Mouse (Mus musculus) natural killer cell, adult 2 months (primary cell): Measurements from ENCODE around the gene Tuba1a.
A peak's percentile ranks its signal among the peaks of the same experiment; 100 is the strongest.

Experiments used
- DNase-seq, 2 experiments: peaks; one replicate each; pipeline ENCODE4 v3.0.0; 2022; ENCODE audit warnings: low spot score in 2 of 2

The Tuba1a gene

DNA sequence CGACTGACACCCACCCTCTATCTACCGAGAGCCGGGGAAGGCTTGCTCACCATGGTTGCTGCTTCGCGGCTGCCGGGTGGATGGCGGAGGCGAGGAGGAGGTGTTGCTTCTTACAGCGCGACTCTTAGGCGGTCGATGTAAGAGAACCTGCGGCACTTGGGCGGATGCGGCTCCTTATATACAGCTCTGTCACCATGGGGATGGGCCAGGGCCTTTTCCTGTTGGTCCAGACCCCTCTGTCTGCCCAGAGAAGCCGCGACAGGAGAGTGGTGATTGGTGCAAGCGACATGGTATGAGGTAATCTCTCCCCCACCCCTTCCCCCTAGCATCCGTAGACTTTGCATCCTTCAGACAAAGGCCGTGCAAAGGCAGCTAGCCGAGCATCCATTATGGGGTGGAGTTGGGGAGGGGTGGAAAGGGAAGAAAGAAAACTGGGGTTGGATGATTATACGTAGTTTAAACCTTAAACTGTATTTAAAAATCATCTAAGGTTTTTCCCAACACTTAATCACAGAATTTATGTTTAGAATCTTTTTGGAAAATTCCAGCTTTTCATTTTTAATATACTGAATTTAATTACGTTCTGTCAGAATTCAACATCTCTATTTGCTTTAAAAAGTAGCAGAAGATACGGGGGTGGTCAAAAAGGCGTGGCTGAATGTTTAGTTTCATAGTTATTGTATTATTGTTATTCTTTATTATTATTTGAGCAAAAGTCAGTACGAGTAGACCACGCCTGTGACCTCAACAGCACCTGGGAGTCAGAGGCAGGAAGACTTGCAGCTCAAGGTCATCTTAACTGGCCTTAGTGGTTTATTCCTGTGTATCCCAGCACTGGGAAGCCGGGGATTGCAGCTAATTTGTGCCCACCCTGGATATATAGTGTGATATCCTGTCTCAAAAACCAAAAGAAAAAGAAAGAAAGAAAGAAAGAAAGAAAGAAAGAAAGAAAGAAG is at the start of gene Tuba1a, which contains the start of gene Gm49450:
Gene Tuba1a (minus strand): TSS at position 303 of the 956 bp plus-strand sequence.
Gene Gm49450 (minus strand): TSS at position 151 of the 956 bp plus-strand sequence.
- DNase-seq: peak; percentile 96 to 97

DNA sequence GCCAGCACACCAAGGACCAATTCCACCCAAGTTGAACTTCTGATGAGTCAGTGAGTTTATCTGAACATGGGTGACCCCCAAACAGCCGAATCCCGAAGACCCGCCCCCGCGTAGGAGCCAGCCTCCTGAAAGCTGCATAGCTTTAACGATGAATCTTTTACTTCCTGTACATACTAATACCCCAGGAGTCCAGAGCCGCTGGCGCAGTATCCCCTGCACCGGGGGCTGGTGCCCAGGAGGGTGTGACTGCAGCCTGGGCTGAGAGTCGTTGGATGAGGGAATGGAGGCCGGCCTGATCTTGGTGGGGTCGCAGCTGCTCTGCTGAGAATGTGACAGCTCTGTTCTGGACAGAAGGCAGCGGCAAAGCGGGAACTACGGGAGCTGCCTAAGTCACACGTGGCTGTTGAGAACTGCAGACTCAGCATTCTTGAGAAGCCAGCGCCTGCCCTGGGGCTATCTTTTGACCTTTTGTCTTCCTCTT is 48.0 kb upstream of the Tuba1a start:
- DNase-seq: no peak

DNA sequence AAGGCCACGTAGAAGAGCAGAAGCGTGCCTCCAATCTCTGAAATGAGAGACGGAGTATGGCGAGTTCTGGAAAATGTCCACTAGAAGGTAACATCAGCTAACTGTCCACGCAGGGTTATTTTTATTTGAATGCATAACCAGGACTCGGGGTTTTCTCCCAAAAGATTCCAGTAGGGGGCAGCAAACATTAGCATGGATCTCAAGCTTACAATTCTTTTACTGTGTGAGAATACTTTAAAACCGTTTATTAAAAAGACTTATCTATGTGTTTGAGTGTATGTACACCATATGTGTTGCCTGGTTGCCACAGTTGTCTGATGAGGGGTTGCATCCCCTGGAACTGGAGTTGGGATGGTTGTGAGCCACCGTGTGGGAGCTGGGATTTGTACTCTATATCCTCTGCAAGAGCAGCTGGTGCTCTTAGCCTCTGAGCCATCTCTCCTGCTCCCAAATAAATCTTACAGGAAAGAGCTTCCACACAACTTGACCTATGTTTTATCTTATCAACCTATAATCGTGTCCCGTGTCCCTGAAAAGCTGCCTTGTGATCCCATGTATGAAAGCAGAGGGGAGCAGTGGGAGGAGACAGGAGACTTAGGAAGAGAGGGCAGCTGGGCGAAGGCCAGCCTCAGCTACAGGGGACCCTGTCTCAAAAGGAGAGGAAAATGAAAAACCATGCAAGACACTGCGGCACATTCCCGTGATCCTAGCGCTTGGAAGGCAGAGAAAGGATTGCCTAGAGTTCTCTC is 47.2 kb upstream of the Tuba1a start:
- peak; percentile 56 to 64 for DNase-seq

DNA sequence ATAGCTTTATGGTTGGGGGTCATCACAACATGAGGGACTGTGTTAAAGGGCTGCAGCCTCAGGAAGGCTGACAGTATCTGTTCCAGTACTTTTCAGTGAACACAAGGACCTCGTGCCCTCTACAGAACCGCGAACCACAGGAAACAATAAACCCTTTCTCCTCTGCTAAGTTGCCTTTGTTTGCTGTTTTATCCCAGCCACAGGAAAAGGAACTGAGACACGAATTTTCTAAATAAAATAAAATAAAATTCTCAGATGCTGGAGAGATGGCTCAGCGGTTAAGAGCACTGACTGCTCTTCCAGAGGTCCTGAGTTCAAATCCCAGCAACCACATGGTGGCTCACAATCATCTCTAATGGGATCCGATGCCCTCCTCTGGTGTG is 45.3 kb upstream of the Tuba1a start:
- DNase-seq: no peak

DNA sequence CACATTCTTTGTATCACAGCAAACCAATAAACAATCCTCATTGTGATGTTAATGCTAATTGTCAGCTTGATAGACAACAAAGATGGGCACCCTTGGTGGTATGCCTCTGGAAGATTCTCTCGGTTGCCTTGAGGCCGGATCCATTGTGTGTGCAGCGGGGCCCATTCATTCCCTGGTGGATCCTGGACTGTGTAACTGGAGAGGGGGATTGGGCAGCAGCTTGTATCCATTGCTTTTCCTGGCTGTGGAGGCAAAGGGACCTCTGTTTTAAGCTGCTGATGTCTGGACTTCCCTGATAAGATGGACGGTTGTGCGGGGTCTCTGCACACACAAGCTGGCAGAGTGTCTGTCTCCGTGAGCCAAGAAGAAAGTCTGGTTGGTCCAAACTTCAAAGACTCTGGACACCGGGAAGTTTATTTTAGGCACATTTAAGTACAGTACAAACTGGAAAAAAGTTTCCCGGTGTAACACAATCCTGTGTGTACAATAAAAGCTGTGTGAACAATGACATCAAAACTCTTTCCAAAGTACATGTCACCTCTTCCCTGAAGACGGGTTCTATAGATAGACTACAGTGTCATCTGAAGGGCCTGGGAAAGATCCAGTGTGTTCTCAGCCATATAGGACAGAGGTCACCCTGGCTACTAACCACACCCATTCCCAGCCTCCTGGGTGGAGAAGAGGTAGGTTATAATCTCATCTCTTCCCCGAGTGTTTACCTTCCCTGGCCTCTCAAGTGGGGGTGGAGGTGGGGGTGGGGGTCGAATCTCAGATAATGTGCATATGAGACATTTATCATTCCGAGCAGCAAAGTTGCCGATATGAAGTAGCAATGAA is 44.7 kb upstream of the Tuba1a start:
- no peak for DNase-seq

DNA sequence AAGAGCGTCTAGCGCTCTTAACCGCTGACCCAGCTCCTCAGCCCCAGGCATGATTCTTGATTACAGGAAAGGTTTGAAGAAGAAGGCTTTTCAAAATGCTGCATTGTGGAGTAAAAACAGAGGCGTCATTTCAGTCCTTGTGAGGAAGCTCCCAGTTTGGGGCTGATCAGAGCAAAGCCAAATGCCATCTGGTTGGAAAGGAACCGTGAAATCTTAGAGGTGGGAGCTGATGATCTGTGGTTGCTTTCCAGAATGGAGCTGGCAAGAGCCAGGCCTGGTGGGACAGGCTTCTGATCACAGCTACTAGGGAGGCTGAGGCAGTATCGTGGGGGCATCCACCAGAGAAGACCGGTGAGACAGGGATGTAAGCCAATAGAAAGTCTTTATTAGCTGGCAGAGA is 43.3 kb upstream of the Tuba1a start:
- no peak for DNase-seq

DNA sequence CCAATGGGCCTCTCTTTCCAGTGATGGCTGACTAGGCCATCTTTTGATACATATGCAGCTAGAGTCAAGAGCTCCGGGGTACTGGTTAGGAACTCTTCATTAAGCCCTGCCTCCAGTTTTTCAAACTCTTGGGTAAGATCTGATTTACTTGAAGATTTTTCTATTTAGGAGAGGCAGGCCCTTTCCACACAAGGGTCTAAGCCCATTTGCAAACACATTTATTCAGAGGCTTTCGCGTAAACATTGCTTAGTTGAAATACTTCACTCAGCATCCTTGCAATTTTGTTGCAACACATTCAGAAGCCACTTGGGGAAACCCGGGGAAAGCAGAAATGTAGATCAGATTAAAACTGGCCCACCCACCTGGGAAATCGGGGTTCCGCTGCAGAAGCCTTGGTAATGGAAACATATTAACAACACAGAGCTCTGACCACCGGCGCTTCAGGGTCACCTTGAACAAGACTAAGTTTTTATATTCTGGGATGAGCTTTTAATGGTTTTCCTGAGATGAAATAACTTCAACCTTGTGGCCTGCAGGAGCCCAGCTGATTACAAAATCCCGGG is 41.5 kb upstream of the Tuba1a start:
- no peak for DNase-seq

DNA sequence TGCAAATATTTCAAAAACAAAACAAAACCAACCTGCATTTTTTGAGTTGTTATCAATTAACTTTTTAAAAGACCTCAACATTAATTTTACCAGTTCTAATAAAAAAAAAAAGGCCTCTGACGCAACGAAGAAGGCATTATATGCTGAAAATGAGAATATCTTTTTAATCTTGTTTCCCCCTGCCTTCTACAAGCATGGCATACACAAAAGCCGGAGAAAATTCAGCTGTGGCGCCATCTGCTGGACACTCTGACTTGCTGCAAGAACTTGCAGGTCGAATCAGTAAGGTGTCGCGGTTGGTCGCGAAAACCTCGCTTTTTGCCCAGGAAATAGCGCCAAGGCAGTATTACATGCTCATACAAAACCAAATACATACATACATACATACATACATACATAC is 40.4 kb upstream of the Tuba1a start:
- DNase-seq: peak; percentile 86 to 91

DNA sequence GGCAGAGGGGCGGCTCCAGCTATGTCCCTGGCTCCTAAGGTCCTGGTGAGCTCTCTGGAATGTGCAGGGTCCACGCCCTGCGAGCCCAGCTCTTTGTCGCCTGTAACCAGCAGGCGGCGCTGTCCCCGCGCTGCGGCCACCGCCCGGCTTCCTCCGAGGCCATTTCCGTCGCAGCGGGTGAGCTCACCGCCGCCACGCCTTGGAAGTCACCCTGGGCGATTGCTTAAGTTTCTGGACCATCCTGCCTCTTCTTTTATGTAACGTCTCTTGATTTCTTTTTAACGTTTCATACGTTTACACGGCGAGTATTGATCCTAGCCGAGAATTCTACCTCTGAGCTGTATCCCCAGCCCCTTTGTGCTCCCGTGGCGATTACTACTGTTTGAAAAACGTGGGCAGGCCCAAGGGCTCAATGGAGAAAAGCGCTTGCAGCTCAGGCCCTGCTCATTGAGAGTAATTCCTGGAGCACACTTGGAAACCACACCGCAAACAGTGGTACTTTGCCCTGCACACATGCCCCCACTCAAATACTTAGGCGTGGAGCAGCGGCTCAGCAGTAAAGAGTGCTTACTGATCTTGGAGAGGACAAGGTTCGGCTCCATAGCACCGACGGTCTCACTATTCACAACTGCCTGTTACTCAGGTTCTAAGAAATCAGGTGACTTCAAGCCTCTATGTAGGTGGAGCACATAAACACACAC is 39.7 kb upstream of the Tuba1a start:
- DNase-seq: peak; percentile 86 to 90

DNA sequence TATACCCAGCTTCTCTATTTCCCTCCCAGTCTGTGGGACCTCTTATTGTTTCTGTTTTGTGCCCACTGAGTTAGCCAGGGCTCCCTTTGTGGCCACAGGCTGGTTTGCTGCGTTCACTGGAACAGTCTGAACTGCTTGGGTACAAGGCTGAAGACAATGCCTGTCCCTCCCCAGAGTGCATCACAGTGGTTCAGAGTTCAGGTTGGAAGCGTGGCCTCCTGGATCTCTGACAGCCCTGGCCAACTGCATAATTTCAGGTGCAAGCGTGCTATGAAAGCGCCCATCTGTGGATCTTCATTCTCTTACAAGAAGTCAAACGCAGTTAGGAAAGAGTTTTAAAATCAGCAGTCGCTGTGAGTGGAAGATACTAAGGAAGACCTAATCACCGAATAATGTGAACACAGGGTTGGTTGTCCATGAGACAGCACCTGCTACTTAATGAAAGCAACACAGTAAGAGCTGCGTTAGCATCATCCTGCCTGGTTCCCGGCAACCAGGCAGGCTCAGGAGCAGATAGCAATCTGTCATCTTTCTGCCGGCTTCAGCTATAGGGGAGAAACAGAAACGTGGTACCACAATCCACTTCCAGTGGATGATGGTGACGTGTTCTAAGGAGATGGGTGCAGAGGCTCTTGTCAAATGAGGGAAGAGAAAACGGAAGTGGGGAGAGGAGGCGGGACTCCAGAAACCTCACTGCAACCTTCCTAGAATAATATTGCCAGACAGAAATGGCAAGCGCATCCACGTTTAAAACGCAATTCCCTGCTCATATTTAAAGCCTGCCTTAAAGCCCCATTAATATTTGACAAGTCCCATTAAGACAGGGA is 38.8 kb upstream of the Tuba1a start:
- DNase-seq: peak in 1 of 2 experiments; percentile 48

DNA sequence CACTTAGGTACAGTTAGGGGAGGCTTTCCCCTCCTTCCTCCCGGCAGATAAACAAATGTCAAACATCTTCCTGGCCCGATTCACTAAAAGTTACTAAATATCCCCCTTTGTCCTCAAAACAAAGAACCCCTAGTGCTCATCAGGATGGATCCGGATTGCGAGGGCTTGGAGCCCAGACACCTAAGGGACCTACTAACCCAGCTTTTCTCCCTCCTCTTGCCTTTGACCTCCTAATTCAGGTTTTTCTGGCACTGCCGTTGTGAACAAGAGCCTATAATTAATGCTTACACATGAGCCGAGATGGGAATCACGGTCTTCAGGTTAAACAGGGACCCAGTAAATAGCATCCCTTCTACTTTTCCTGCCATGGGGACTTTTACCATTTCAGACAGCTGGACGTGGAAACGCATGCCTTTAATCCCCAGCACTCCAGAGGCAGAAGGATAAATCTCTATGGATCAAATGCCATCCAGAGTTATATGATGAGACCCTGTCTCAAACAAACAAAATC is 38.1 kb upstream of the Tuba1a start:
- no peak for DNase-seq

DNA sequence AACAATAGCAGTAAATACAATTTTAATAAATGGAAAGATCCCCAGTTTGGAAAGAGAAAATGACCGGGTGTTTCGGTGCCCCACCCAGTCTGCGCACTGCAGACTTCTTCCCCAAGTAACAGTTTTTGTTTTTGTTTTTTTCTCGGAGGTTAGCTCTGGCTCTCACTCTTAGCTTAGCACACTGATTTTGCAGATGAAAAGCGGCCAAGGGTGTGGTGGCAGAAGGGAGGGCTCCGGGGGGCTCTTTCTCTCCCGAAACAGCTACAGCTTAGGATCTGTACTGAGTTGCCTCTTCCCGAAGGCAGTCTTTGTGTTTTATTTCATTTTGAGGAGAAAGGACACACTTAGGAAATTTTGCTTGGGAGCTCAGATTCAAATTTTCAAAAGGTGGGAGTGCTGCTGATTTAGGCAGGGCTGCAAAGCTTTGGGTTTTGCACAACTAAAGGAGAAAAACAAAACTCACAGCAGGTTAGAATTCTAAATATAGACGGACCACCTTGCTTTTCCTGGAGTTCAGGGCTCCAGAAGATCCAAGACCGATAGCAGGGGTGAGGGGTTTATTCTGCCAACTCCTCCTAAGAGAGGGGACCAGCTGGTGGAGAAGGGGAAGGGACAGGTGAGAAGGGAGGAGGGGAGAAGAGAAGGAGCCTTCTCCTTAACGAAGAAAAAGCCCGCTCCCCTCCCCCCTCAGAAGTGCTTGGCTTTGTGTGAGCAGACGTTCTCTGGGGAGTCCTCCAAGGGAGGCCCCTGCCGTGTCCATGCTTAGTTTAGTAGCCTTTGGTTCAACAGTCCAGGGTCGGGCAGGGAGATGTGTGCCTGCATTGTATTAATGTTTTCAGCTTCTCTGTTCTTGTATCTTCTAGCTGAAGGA is 37.4 kb upstream of the Tuba1a start:
- no peak for DNase-seq

DNA sequence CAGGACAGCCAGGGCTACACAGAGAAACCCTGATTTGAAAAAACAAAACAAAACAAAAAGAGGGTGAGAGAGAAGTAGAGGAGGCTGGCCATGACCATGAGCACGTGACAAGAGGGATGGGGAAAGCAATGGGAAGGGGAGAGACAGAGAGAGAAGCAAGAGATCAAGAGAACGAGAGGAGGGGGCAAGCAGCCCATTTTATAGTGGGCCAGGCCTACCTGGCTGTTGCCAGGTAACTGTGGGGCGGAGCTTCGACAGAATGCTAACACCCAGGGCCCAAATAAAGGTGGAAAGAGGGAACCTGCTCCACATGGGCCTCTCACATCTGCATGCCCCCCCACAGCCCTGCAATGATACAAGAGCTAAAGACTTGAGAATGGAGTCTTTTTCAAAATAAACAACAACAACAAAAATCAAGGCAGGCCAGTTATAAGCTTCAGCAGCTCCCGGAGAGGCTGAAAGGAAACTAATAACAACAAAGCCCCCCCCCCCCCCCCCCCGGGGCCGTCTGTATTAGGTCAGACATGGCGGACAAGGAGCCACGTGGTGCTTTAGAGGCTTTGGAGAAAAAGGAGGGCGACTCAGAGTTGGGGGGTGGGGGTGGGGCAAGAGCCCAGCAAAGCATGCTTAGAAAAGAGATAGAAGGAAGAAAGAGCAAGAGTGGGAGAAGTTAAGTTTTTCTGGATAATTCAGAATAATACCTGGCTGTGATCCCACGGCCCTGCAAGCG is 36.4 kb upstream of the Tuba1a start:
- DNase-seq: no peak

DNA sequence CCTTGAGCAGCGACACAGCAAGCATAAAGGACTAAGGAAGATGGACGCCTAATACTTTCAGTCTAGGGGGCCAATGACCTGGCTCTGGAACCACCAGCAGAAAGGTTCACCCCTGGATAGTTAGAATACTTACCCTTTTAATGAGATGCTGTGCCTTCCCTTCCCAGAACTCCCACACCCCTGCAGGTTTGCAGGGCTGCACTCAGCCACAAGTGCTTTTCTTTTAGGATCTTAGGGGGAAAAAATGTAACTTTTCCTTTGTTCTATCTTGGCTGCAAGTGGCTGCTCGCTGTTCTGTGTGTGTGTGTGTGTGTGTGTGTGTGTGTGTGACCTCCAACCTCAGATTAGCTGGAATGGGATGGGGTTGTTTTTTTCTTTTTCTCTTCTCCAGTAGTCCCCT is 35.3 kb upstream of the Tuba1a start:
- DNase-seq: no peak

DNA sequence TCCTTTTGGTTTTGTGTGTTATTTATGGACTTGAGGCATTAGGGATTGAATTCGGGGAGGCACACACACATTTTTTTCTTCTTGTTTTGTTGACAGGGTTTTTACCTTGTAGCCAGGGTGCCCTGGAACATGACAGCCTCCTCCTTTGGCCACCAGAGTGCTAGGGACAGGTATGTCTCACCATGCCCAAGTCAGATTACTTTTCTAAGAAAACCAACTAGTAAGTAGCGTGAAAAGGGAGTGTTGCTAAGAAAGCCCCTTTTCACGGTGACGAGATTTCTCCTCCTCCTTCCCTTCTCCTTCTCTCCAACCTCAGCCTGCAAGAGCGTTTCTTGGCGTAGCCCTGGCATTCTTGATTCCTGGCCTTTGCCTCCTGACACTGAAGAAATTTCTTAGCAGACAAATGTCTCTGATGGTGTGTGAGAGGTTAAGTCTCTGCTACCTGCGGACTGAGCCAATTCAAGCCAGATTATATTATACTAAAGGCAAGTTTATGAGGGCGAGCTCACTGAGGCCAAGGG is 34.2 kb upstream of the Tuba1a start:
- no peak for DNase-seq

DNA sequence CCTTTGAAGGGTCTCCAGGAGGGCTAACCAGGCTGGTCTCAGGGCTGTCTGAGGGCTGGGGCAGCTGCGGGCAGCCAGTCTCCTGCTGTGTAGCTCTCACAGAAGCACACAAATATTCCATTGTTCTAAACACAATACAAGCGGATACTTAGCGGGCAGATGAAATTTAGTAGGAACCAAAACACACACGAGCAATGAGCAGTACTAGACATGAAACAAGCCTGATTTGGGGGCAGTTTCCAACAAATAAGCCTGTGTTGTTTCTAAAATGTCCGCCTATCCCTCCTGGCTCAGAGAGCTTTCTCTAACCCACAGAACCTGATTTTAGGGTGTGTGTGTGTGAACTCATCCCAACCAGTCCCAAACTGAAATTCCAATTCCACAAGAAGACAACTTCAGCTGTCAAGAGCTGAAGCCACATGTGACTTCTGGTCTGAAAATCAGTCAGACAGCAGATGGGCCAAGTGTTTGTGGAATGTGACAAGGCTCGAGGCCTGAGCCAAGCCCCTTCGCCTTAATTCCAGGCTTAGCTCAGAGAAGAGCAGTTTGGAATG is 33.7 kb upstream of the Tuba1a start:
- no peak for DNase-seq

DNA sequence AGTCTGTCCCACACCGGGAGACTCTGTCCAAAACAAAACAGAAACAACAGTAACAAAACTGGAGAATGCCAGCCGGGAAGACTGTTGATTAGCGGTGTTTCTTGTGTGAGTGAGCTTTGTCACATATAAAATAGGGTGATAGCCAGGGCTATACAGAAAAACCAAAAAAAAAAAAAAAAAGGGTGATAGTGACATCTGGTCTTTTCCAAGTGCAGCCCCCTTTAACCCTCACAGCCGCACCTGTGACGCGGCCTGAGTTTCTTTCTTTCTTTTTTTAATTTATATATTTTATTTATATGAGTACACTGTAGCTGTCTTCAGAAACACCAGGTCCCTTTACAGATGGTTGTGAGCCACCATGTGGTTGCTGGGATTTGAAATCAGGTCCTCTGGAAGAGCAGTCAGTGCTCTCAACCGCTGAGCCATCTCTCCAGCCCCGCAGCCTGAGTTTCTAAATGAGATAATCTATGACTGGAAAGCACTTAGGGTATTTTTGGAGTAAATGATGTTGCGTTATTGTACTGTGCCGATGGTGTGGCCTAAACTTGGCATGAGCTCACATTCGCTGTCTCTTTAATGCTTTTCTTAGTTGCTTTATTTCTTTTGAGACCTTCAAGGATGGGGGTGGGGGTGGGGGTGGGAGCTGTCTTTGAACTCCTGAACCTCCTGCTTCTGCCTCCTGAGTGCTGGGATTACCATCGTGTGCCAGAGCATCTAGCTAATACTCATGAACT is 32.6 kb upstream of the Tuba1a start:
- DNase-seq: no peak
